Mouse (Mus musculus) embryo, embryonic 10.5 days (tissue): Measurements from ENCODE around the gene Mcidas.
"Not testable (repeated sequence)": the region's sequence is repeated elsewhere in the genome, so short reads cannot be mapped to it uniquely, and the experiment has no call there.

ENCODE experiments used
- DNase-seq: peaks from one replicate; pipeline ENCODE4 v3.0.0-alpha.2; 2015; ENCODE audit warnings: low spot score

The Mcidas gene

DNA sequence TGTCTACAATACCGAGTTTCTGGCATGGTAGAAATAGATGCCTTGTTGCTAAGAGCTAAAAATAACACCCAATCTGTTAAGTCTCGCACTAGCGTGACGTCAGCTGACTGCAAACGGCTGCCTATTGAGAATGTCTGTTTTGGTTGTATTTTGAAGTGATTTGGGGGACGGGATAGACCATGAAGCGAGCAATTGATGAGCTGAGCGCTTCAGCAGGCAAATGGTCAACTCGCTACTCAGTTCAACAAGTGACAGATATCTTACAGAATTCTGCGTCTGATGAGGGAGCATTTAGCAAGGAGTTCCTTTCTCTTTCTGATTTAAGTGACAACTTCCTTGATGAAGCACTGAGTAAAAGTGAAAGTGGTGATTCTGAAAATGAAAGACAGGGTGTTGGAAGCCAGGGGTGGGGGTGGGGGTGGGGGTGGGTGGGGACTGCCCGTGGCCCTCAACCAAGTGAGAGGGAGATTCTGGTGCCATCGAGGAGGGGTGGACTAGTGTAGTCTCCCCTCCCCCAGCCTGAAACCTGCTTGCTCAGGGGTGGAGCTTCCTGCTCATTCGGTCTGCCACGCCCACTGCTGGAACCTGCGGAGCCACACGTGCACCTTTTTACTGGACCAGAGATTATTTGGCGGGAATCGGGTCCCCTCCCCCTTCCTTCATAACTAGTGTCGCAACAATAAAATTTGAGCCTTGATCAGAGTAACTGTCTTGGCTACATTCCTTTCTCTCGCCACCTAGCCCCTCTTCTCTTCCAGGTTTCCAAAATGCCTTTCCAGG is 19.7 kb downstream of the Mcidas start:
- not testable (repeated sequence) for DNase-seq

DNA sequence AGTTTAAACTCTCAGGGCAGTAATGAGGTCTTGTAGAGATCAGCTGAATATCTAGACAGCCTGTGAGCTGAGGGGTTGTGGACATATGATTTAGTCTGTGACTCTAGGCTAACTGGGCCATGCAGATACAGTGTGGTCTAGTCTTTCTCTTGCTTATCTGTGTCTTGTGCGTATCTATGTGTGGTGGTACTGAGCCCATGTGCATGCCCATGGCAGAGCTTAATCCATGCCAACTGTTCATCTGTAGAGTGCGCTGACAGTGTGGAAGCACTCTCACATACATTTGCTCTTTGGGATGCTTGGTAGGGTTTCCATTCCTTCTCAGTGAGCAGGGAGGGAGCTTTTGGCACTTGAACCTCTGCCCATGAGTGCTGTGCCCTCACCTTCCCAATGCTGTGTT is 27.9 kb downstream of the Mcidas start:
- no peak for DNase-seq

DNA sequence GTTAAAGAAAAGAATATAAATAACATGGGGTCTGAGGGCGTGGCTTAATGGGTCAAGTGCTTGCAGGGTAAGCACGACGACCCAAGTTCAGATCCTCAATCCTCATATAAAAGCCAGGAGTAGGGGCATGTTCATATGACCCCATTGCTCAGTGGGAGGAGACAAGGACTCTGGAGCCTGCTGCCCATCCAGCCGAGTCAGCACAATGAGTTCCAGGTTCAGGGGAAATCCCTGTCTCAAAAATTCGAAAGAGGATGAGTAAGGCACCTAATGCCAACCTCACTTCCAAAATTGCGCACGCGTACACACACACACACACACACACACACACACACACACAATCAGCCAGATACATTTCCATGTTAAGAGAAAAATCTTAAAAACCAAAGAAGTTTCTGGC is 28.8 kb downstream of the Mcidas start:
- no peak for DNase-seq

DNA sequence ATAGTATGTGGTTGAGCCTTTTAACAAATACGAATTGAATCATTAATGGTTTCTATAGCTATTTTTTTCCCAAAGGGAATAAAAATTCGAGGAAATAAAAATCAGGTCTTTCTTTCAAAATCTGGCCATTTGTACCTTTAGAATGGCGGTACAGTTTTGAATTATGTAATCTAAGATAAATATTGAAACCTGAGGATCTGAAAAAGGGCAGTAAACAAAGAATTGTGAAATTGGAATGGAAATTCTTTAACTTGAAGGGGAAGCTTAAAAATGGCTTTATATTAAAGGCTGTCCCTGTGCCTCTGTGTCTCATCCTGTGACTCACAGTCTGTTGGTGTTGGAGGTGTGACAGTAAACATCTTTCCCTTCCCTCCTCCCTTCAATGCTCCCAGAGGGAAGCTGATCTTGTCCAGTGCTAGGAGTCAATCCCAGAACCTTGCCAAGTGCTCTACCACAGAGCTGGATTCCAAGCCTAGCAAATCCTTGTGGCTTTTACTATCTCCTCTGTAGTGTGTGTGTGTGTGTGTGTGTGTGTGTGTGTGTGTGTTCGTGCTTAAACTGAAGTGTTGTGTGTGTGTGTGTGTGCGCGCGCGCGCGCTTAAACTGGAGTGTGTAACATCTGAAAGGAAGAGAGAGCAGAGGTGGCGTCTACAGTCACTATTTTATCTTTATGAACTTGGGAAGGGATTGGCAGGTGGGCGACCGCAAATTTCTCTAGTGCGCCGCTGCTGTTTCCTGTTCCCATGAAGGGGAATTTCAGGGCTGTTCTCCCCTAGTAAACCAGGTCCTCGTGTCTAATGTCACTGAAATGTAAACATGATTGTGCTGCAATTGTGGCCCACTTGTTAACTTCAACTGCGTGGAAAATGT is 29.9 kb downstream of the Mcidas start:
- no peak for DNase-seq

- peak; percentile 65 for DNase-seq
Measured at GRCm38 (mm10) chr13:113031351-113031750, 37.7 kb downstream of the Mcidas start.

DNA sequence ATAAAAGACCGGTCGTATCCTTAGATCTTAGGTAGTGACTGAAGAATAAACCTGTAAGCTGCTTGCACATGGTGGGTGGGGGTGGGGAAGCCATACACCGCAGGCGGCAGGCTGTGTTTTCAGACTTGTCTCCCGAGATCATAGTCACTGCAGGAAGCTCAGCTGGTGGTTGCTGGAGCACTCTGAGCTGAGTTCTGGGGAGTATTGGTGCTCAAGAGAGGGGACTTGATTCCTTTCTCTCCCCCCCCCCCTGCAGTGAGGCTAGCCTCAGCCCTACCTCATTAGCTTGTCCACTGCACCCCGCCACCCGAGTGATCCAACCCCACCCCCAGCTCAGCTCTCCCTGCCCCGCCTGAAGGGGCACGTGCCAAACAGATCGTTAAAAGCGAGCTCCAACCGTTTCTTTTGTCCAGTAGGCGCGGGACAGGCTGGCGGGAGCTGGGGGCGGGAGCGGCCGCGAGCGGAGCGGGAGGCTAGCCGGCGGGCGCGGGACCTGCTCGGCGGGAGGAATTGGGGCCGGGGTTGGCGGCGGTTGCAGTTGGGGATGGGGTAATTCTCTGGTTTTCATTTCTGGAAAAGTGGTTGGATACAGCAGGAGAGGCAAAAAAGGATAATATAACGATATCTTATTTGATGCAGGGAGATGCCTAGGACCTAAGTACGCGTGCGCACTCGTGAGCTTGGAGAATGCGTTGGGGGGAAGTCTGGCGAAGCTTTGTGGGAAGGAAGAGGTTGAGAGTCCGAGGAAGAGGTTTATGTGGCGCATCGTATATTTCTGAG is 38.3 kb downstream of the Mcidas start:
- peak; percentile 83 for DNase-seq

- no peak for DNase-seq
Measured at GRCm38 (mm10) chr13:113032831-113033230, 39.2 kb downstream of the Mcidas start.

DNA sequence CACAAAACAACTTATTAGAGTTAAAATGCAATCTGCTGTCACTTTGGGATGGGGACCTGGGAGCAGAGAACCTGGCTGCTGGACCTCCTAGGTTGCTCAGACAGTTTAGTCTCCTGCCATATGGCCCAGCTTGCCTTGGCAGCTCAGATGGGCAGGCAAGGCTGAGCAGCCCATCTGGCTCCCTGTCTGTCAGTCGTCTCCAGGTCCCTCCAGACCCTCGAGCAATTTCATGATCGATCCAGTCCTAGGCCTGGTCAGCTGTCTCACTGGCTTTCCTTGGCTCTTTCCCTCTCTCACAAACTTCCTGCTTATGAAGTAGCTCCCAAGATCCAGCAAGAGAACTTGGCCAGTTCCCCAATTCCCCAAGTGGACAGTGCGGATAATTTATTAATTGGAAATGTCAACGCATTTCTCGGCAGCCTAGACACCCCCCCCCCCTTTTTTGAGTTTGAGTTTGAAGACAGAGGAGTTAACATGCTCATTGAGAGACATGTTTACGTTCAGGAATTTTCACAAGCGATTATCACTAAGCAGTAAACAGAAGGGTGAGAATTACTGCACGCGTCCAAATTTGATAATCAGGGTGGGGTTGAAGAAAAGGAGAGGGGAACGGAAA is 40.7 kb downstream of the Mcidas start:
- peak; percentile 52 for DNase-seq

DNA sequence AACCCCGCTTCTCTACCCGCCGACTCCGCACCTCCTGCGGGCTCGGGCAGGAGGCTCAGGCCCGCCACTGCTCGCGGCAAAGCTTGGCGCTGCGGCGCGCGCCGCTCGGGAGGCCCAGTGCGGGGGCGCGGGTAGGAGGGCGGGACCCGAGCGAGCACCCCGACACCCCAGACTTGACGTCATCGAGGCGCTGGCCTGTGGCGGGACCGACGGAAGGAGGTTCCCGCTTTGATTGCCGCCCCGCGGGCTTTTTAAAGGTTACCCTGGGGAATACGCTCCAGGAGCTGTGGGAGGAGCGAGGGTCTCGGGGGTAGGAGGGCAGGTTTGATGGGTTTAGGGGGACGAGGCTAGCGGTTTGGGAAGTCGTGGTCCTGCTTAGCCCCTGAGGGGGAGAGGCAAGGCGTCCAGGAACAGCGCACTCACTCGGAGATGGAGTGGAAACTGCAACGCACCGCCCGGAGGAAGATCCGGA is 41.3 kb downstream of the Mcidas start, which contains the start of gene Cdc20b:
Gene Cdc20b (plus strand): TSS at position 162 of the 472 bp plus-strand sequence.
- peak; percentile 55 for DNase-seq

GRCm38 (mm10) chr13:113035852-113036251 is 42.2 kb downstream of the Mcidas start:
- DNase-seq = peak; percentile 97

DNA sequence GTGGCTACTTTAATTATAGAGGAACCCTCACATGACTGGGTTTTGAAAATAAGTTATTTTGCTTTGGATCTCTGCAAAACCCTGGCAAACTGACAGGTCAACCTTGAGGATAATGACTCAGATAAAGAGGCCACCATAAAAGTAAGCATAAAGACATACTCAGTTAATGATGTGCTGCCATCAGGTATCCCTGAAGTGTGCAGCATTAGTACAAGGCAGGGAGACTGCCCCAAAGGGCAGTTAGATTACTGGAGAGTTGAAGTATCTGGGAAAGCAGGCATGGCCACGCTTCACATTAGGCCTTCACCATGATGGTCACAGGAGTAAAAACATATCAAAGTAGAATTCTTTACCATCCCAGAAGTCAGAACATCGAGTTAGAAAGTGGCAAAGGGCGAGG is 51.2 kb downstream of the Mcidas start:
- no peak for DNase-seq

GRCm38 (mm10) chr13:113045458-113046110 is 51.9 kb downstream of the Mcidas start:
- DNase-seq = peak; percentile 53

- peak; percentile 92 for DNase-seq
Measured at GRCm38 (mm10) chr13:113046211-113046883, 52.7 kb downstream of the Mcidas start, which contains the start of gene Gpx8. Gene Gpx8, minus strand, starts transcription at chr13:113046410.

- no peak for DNase-seq
Measured at GRCm38 (mm10) chr13:113047018-113047417, 53.4 kb downstream of the Mcidas start.

- DNase-seq = no peak
Measured at GRCm38 (mm10) chr13:113047647-113048046, 54.0 kb downstream of the Mcidas start.
